Mouse (Mus musculus) layer of hippocampus, adult 2 months (tissue): Measurements from ENCODE around the gene S100b. TPM values are rescaled to one million over a fixed set of nuclear protein-coding genes. Genes with fewer than 3 reads are reported as not detected.

Source experiments
- DNase-seq, 2 experiments: peaks; one replicate each; pipeline ENCODE4 v3.0.0; 2022; ENCODE audit warnings: low spot score in 2 of 2
- H3K27ac ChIP-seq: fragments of 200-600 bp; 2 replicates; pipeline ENCODE4 v1.8.1; 2022
- H3K4me3 ChIP-seq: fragments of 200-600 bp; 2 replicates; pipeline ENCODE4 v1.8.1; 2022; ENCODE audit warnings: mild to moderate bottlenecking
- CTCF ChIP-seq: fragments of 200-600 bp; conservative IDR thresholded peaks from 2 replicates; pipeline ENCODE4 v1.8.1; 2022; ENCODE audit warnings: antibody characterized with exemption, mild to moderate bottlenecking, moderate library complexity
- total RNA-seq, 2 experiments: library from RNA; stranded (reverse); gene quantifications; 2 replicates each; pipeline ENCODE4 v1.2.3; 2021

Gene S100b
- total RNA-seq, 2 experiments from 2014 or later = 118 to 128 TPM

DNA sequence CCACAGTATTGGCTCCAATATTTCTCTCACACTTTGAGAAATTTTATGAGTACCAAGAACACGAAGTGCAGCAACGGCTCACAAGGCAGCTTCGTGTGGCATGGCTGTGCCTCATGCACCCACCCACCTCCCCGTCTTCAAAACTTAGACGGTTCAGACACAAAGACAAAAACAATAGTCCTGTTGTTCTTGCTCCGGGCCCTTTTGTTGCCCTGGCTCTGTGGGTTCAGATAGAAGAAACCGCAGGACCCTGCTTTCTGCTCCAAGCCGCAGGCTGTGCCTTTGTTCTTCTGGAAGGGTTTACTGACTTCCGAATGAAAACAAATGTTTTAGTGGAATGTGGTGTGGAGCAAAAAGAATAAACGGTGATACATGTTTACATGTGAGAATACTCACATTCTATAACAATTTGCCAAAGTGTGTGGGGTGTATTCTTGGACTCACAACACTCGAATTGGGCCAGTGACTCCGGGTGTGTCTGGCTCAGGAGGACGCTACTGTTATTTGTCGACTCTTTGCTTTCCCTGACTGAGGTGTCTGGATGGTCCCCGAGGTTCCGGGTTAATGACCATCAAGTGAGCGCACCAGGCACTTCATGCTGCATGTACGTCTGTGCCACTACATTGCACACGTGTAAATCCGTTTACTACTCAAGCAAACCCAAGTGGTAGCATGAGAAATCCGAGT, 5.5 kb upstream of the S100b start:
- TF ChIP-seq CTCF = no peak

DNA sequence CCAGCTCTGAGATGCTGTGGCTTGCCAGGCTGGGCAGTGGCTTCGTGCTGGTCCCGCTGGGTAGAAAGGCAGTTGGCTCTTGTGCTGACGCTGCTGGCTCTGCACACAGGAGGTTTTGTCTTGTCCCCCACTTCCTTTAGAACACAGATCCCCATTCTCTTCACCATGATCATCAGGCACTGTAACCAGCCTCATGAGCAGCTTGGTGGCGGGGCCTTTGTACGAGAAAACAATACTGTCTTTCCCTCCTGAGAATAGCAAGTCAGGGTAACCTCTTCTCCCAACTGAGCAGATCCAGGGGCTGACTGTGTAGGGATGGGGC, 5.0 kb upstream of the S100b start:
- H3K27ac ChIP-seq = peak overlapping the region; percentile 53
- no peak for DNase-seq
- no peak for TF ChIP-seq CTCF
- no peak overlapping the region for H3K4me3 ChIP-seq

More for the DNA sequence above, 5.5 kb upstream of the S100b start:
- Histone ChIP-seq H3K27ac (peak overlapping the region; percentile 53), H3K4me3 (no peak overlapping the region)
- no peak for DNase-seq

- no peak for TF ChIP-seq CTCF
- H3K4me3 ChIP-seq = no peak overlapping the region
- no peak for DNase-seq
- H3K27ac ChIP-seq = no peak overlapping the region
Observed at GRCm38 (mm10) chr10:76250870-76251269, 2.8 kb upstream of the S100b start.

DNA sequence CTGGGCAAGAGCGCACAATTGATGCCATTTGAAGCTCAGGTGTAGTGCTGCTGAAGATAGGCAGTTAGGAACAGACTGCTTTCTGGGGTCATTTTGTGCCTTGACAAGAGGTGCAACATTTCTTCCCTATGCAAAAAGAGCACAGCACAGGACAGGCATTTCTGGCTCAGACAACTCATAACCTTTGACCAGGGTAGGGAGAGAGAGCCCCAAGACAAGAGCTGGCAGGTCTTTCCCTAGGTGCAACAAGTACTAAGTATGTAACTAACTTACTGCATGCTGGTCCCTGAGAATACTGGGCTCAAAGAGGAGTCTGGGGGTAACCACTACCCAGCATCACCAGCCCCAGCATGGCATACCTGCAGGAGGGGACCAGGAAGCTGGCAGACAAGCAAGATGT, 574 bp upstream of the S100b start:
- peak overlapping the region; percentile 80 for H3K27ac ChIP-seq
- H3K4me3 ChIP-seq = no peak overlapping the region
- TF ChIP-seq CTCF = no peak
- no peak for DNase-seq

DNA sequence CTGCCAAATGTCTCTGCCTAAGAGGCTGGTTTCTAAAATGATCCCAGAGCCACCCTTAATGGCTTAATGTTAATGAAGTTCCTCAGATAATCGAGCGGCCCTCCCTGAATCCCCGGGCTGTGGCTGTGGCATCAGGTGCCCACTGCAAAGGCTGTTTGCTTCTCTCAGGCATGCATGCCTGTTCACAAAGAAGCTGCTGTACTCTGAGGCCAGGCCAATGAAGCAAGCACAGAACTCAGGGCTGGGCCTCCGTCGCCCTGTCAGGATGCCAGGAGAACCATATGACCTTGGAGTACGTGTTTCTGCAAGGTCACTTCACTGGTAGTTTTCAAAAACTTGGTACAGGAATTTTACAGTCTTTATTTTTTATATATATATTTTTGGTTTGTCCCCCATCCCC, 2.0 kb downstream of the S100b start:
- no peak for TF ChIP-seq CTCF
- Histone ChIP-seq H3K4me3 (peak overlapping the region; percentile 45; the same call in 1 of the 2 replicates), H3K27ac (peak overlapping the region; percentile 80; the same call in 1 of the 2 replicates)
- no peak for DNase-seq

DNA sequence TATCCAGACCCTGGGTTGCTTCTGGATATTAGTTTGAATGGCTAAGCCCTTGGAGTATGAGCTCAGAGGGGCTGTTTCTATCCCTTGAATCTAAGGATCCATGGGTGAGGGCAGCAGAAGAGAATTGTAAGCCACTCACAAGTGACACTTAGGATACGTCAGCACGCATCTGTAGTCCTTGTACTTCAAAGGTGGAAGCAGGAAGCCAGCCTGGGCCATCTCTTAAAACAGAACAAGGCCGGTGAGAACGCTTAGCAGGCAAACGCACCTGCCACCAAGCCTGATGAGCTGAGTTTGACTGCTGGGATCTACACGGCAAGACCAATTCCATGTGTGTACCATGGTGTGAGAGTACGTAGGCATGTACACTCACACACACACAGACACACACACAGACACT, 3.6 kb downstream of the S100b start:
- DNase-seq = no peak
- Histone ChIP-seq H3K27ac (peak overlapping the region; percentile 72; the same call in 1 of the 2 replicates), H3K4me3 (no peak overlapping the region)
- no peak for TF ChIP-seq CTCF

GRCm38 (mm10) chr10:76257719-76258390, 4.2 kb downstream of the S100b start:
- no peak for DNase-seq
- H3K27ac ChIP-seq = peak overlapping the region; percentile 72; the same call in 1 of the 2 replicates
- TF ChIP-seq CTCF = no peak
- no peak overlapping the region for H3K4me3 ChIP-seq

- DNase-seq = peak in 1 of 2 experiments; percentile 53
Observed at GRCm38 (mm10) chr10:76259566-76260232, 6.0 kb downstream of the S100b start.

DNA sequence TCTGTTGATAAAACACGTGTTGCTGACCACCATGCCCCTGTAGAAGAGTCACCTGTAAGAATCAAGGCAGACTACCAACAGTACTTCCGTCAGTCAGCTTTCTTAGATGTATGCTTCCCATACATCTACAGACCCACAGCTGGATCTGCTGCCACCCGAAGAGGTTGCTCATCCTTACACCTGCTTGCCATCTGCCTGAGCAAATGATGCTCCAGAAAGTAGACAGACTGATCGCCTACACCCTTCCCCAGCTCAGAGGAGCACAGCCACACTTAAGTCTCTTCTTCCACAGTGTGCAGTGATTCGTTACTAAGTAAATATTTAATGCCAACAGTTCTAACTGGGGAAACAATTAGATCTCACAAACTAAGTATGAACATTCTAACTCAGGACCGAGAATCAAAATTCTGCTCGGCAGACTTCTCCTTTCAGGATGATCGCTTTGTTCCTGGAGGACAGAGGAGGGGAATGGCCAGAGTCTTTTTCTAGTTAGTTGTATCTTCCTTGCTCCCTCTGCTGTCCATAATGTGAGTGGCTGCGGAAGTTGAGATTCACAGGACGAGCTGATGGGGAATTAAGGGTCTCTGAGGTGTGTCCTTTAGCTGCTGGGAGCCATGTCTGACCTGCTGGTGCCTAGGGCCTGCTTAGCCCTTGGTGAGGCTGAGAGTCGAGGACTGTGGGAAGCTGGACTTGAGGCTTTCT, 6.9 kb downstream of the S100b start:
- peak overlapping the region; percentile 46; the same call in 1 of the 2 replicates for H3K27ac ChIP-seq
- peak in 1 of 2 experiments; percentile 41 for DNase-seq
- H3K4me3 ChIP-seq = no peak overlapping the region
- TF ChIP-seq CTCF = peak; percentile 72

More at GRCm38 (mm10) chr10:76259566-76260232, 6.0 kb downstream of the S100b start:
- peak overlapping the region; percentile 72; the same call in 1 of the 2 replicates for H3K27ac ChIP-seq
- no peak for TF ChIP-seq CTCF
- H3K4me3 ChIP-seq = no peak overlapping the region

DNA sequence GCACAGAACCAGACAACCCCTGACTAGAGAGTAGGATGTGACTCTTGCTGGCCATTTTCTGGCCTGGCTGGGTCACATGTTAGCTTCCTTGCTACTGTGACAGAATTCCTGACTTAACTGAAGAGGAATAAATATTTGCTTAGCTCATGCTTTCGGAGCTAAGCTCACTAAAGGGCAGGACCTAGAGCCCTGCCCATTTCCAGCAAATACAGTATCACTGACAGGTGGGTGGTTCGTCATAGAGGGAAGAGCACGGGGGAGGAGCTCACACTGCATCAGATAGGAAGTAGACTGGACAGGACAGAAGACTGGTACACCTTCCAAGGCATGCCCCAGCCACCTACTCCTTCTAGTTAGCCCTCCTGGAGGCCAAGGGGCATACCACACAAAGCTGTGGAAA, 7.8 kb downstream of the S100b start:
- TF ChIP-seq CTCF = no peak
- no peak for DNase-seq
- Histone ChIP-seq H3K4me3 (no peak overlapping the region), H3K27ac (0 out of 2 replicates have a peak overlapping the region, but pooled peaks have one; percentile 3)

DNA sequence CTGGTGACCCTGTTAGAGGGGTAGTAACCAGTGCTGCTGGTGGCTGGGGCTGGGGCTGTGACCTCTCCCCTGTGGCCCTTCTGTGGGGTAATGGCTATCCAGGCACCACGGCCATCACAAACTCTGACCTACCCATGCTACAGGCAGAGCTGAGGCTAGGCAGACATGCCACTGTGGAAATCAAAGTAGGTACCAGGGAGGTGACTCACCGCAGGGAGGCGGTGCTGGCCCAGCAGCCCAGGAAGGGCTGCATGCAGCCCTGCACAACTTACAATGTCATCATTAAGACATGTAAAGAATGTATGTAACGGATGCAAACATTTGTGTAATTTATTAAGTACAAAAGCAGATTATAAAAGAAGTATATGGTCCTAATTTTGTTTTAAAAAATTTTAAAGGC, 8.8 kb downstream of the S100b start:
- no peak overlapping the region for H3K4me3 ChIP-seq
- no peak for TF ChIP-seq CTCF
- no peak overlapping the region for H3K27ac ChIP-seq
- no peak for DNase-seq

- peak; percentile 81 for TF ChIP-seq CTCF
- Histone ChIP-seq H3K27ac (no peak overlapping the region), H3K4me3 (no peak overlapping the region)
- peak in 1 of 2 experiments; percentile 42 for DNase-seq
Observed at GRCm38 (mm10) chr10:76271238-76271637, 17.6 kb downstream of the S100b start.

- no peak for DNase-seq
- no peak overlapping the region for H3K27ac ChIP-seq
- no peak overlapping the region for H3K4me3 ChIP-seq
- TF ChIP-seq CTCF = peak; percentile 18
Observed at GRCm38 (mm10) chr10:76275256-76275655, 21.6 kb downstream of the S100b start.
